Mouse (Mus musculus) lung, embryonic 14.5 days (tissue): ENCODE measurements at regions not wholly inside any gene's neighbourhood (a gene's known extent, or its start where the extent isn't known, plus 50 kb on each side); places are given as distances from the start of the nearest gene placed in this dataset.

ENCODE experiments used
- ATAC-seq: fragments of 200-750 bp; cut with Nextera tagmentation; 2 replicates; pipeline ENCODE4 v1.8.0; 2017; ENCODE audit warnings: mild to moderate bottlenecking, moderate TSS enrichment, moderate library complexity; ENCODE audit not compliant: insufficient read depth
- DNase-seq: peaks from one replicate; pipeline ENCODE4 v3.0.0-alpha.2; 2015
- H3K27ac ChIP-seq: fragments of 300-500 bp; sonication (generic); 2 replicates; pipeline ENCODE4 v1.5.1; 2014; ENCODE audit warnings: low read depth, mild to moderate bottlenecking, moderate library complexity
- H3K27me3 ChIP-seq: fragments of 300-500 bp; sonication (generic); 2 replicates; pipeline ENCODE4 v1.6.1; 2014; ENCODE audit warnings: low read length, control low read depth; ENCODE audit not compliant: insufficient read depth
- H3K36me3 ChIP-seq: fragments of 300-500 bp; sonication (generic); 2 replicates; pipeline ENCODE4 v1.6.1; 2014; ENCODE audit warnings: control low read depth; ENCODE audit not compliant: insufficient read depth
- H3K4me1 ChIP-seq: fragments of 300-500 bp; sonication (generic); 2 replicates; pipeline ENCODE4 v1.6.1; 2014; ENCODE audit warnings: antibody characterized with exemption, control low read depth; ENCODE audit not compliant: insufficient read depth
- H3K4me2 ChIP-seq: fragments of 300-500 bp; sonication (generic); 2 replicates; pipeline ENCODE4 v1.6.1; 2014; ENCODE audit warnings: mild to moderate bottlenecking
- H3K4me3 ChIP-seq: fragments of 300-500 bp; sonication (generic); 2 replicates; pipeline ENCODE4 v1.5.1; 2014; ENCODE audit warnings: low read depth, low read length
- H3K9ac ChIP-seq: fragments of 300-500 bp; sonication (generic); 2 replicates; pipeline ENCODE4 v1.6.1; 2014
- H3K9me3 ChIP-seq: fragments of 300-500 bp; sonication (generic); 2 replicates; pipeline ENCODE4 v1.6.1; 2016; ENCODE audit warnings: low read depth, low read length, control low read depth
- CTCF ChIP-seq: IDR thresholded peaks from 2 replicates; pipeline ENCODE4 v1.5.1; 2016; ENCODE audit warnings: antibody characterized with exemption, low read depth
- WGBS: fragments of 180-500 bp; shearing (Covaris S2); extraction: QIAGEN DNeasy Blood & Tissue Kit; methylation state at CpG from one replicate; pipeline ENCODE4 v1.1.7; 2014; 5-methylcytosine and 5-hydroxymethylcytosine counted together

DNA sequence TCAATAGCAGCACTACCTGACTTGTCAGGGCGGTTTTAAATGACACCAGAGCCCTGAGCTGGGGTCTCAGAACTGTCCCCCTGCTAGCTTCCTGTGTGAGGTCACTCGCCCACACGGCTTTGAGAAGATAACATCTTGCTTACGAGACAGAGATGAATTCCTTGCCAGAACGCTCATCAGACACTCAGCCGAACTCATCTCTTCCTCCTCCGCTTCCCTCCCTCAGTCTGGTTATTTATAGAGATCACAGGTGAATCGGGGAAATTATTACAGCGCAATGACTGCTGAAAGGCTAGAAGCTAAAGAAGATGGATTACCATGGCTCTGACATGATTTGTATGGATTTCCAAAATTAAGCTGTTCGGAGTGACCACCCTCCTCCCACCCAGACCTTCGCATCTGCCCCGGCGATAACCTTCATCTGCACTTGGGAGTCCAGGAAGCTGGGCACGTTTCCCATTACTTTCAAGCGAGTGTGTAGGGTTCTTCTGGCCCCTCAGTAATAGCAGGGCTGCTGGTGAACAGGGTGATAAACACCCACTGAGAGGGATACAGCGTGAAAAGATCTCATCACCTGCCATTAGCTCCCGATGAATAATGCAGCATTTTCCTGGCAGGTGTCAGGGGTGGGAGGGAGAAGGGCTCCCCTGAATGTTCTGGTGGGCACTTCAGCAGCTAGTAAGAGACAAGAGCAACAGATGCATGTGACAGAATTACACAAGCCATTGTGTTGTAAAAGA lies 430.4 kb downstream of the Psat1 start:
- no peaks in the 10 kb centered on the region for H3K27me3 ChIP-seq
- no peak for TF ChIP-seq CTCF
- no peak overlapping the region for H3K9ac ChIP-seq
- H3K4me2 ChIP-seq = no peak overlapping the region
- H3K4me1 ChIP-seq = no peaks in the 10 kb centered on the region
- no peaks in the 10 kb centered on the region for H3K36me3 ChIP-seq
- DNase-seq (no peak), ATAC-seq (no peak)
- no peaks in the 10 kb centered on the region for H3K9me3 ChIP-seq
- WGBS = 20% methylated on average over 17 of the region's 17 CpGs
- H3K27ac ChIP-seq = no peak overlapping the region
- H3K4me3 ChIP-seq = no peak overlapping the region

DNA sequence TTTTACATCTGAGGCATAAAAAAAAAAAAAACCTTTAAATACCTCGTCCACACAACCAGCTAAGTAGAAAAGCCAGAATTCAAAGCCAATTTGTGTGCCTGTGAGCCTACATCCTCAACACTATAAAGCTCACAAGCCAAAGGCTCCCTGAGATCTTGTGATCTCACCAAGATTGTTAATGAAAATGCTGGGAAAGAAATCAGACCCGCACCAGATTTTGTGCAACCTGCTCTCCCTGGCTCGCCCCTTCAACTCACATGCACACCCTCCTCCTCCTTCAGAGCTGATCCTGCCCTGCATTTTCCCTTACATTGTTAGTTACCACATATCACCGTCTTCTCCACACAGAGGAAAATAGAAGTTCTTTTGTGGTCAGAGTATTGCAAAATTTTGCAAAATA lies 433.9 kb downstream of the Psat1 start:
- Histone ChIP-seq H3K36me3 (no peaks in the 10 kb centered on the region), H3K9ac (no peak overlapping the region), H3K27ac (no peak overlapping the region), H3K27me3 (no peaks in the 10 kb centered on the region), H3K4me2 (no peak overlapping the region), H3K9me3 (no peaks in the 10 kb centered on the region), H3K4me1 (no peaks in the 10 kb centered on the region), H3K4me3 (no peak overlapping the region)
- no peak for ATAC-seq
- WGBS = 72% methylated on average over 4 of the region's 4 CpGs
- DNase-seq = no peak
- TF ChIP-seq CTCF = no peak

DNA sequence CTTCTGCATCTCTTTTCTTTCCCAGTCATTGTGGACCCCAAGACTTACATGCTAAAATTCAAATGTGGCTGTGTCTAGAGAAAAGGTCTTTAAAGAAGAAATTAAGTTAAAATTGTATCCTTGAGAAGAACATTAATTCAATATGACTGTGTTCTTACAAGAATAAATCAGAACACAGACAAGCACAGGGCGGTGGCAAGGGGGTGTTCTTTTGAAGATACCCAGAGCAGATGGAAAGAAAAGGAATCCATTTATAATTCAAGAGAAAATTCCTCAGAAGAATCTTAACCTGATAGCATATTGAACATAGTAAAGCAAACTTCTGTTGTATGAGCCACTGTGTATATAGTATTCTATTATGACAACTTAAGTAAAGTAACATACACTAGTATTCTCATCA lies 436.7 kb downstream of the Psat1 start:
- Histone ChIP-seq H3K27ac (no peak overlapping the region), H3K9me3 (no peaks in the 10 kb centered on the region), H3K4me2 (no peak overlapping the region), H3K27me3 (no peaks in the 10 kb centered on the region), H3K4me3 (no peak overlapping the region), H3K4me1 (no peaks in the 10 kb centered on the region), H3K9ac (no peak overlapping the region), H3K36me3 (no peaks in the 10 kb centered on the region)
- no peak for TF ChIP-seq CTCF
- ATAC-seq (no peak), DNase-seq (no peak)
- WGBS = 89% methylated on average over 1 of the region's 1 CpGs

DNA sequence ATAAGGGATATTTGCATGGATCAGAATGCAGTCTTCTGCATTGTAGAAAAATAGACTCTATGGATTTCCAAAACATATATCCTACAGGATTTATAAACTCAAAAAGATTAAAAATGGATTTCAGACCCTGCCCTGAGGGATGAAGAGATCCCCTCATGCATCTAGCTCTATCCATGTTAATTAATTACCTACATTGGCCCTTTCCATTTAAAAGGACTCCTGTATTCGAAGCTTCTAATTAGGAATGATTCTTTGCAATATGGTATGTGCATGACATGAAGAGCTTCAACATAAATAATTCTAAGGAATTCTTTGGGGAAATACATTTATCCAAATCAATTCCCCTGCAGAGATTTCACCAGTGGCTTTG lies 444.2 kb downstream of the Psat1 start:
- TF ChIP-seq CTCF = no peak

DNA sequence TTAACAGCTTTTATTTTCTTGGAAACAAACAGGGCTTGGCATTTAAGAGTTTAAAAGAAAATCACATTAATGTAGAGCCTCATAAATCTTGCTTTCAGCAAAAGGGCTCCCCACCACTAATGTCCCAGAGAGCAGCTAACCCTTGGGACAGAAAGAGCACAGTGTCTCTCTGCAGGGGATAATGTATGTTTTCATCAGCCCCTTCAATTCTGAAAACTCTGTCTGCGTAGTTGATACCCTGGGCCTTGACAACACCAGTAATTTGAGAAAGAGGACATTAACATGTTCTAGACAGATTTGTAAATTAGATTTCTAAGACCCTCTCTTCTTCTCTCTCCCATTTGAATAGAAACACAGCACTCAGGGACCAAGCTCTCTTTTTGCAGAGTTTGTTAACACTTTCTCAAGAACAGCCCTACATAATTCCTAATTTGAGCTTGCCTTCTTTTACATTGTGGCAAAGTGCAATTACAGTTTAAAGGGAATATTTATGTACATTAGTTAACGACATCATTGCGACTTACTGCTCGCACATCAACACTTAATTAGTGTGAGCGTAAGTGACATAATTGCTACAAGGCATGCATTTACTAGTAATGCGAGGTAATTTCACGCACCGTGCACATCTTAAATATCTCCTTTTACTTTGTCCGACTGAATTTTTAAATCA lies 444.7 kb downstream of the Psat1 start:
- Histone ChIP-seq H3K9me3 (no peaks in the 10 kb centered on the region), H3K4me2 (no peak overlapping the region), H3K36me3 (no peaks in the 10 kb centered on the region), H3K27me3 (no peaks in the 10 kb centered on the region), H3K4me3 (no peak overlapping the region), H3K27ac (no peak overlapping the region), H3K4me1 (no peaks in the 10 kb centered on the region), H3K9ac (no peak overlapping the region)
- no peak for ATAC-seq
- DNase-seq = no peak
- 54% methylated on average over 9 of the region's 9 CpGs for WGBS
- TF ChIP-seq CTCF = no peak

More for the DNA sequence above, 444.2 kb downstream of the Psat1 start:
- DNase-seq (no peak), ATAC-seq (no peak)
- H3K27ac ChIP-seq = no peak overlapping the region
- H3K4me2 ChIP-seq = no peak overlapping the region
- H3K4me1 ChIP-seq = no peaks in the 10 kb centered on the region
- no peaks in the 10 kb centered on the region for H3K36me3 ChIP-seq
- H3K9me3 ChIP-seq = no peaks in the 10 kb centered on the region
- 61% methylated on average over 1 of the region's 1 CpGs for WGBS
- no peak overlapping the region for H3K9ac ChIP-seq
- H3K27me3 ChIP-seq = no peaks in the 10 kb centered on the region
- no peak overlapping the region for H3K4me3 ChIP-seq

DNA sequence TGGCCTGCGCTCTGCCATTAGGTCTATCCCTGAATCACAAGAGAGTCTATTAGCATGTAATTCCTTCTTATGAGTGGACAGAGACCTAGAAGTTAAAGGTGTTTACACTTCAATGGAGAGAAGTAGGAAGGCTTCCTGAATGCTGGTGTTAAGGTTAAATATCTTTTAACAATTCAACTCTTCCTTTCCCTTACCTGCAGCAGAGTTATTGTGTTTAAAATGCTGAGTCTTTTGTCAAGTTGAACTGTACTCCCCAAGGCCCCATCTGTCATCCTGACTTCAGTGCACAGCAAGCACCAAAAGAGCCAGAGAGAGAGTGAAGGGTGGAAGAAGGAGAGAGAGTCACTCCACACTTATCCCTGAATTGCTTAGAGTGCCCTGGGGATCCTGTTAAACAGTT lies 451.6 kb downstream of the Psat1 start:
- no peaks in the 10 kb centered on the region for H3K4me1 ChIP-seq
- WGBS = 87% methylated on average over 1 of the region's 1 CpGs
- H3K27me3 ChIP-seq = no peaks in the 10 kb centered on the region
- no peak overlapping the region for H3K27ac ChIP-seq
- H3K4me2 ChIP-seq = no peak overlapping the region
- no peak overlapping the region for H3K9ac ChIP-seq
- no peaks in the 10 kb centered on the region for H3K9me3 ChIP-seq
- no peak for TF ChIP-seq CTCF
- H3K4me3 ChIP-seq = no peak overlapping the region
- ATAC-seq (no peak), DNase-seq (no peak)
- no peaks in the 10 kb centered on the region for H3K36me3 ChIP-seq

DNA sequence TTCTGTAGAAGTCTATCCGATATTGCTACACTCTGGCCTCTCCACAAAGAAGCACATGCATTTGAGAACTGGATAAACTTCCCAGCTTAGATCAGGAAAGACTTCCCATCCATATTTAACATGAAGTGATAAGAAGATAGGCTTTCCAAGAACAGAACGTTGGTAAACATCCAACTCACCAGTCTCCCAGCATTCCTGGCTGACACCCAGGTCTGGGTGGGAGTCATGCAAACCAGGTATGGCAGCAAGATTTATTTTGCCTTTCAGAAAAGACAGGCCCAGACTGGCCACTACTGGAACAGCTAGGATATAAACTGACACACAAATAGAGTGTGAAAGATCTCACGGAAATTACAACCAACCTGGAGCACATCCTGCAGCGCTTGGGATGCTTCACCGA lies 459.6 kb downstream of the Psat1 start:
- ATAC-seq = no peak

More for the DNA sequence above, 459.6 kb downstream of the Psat1 start:
- Histone ChIP-seq H3K27me3 (no peaks in the 10 kb centered on the region), H3K9ac (no peak overlapping the region), H3K27ac (no peak overlapping the region), H3K9me3 (no peaks in the 10 kb centered on the region), H3K4me1 (no peaks in the 10 kb centered on the region), H3K36me3 (no peaks in the 10 kb centered on the region), H3K4me3 (no peak overlapping the region), H3K4me2 (no peak overlapping the region)
- WGBS = 78% methylated on average over 5 of the region's 5 CpGs
- no peak for TF ChIP-seq CTCF
- DNase-seq = no peak
